Mouse (Mus musculus): Measurements from ENCODE around the gene Prkd1.

- TF ChIP-seq CTCF (IDR thresholded peaks at IDR 0.05) (peak; percentile 32), EP300 (IDR thresholded peaks at IDR 0.05) (no peak)
Observed at GRCm38 (mm10) chr12:50301334-50301733, 347.6 kb downstream of the Prkd1 start.

Measured in lung, postnatal 0 days (tissue).